Mouse (Mus musculus) adrenal gland, postnatal 0 days (tissue): ENCODE measurements around the gene Kcnj8. TPM values are rescaled to one million over a fixed set of nuclear protein-coding genes. Genes with fewer than 3 reads are reported as not detected.

Experiments
- polyA plus RNA-seq: library from polyadenylated mRNA; unstranded; fragments of >200 nt; fragmentation: Nextera tagmentation; extraction: Ambion mirVana; gene quantifications from 2 replicates; pipeline ENCODE4 v1.2.1, GENCODE M21; 2015

Kcnj8 gene
- 26.7 and 52.3 TPM in 2 replicates for polyA plus RNA-seq

GRCm38 (mm10) chr6:142571055-142571618 lies at the start of gene Kcnj8:
Gene Kcnj8 (minus strand): TSS chr6:142571614.

Other genes with a start within 250 kb of the Kcnj8 start
- gene Slco1a5, start 248.6 kb downstream of the Kcnj8 start, polyA plus RNA-seq, result not detected in 2 replicates
- 13.8 and 18.9 TPM in 2 replicates for gene Pyroxd1, start 226.0 kb downstream of the Kcnj8 start, polyA plus RNA-seq
- 9.9 and 15.0 TPM in 2 replicates for gene Recql, start 184.5 kb downstream of the Kcnj8 start, polyA plus RNA-seq
- gene Golt1b, start 184.4 kb downstream of the Kcnj8 start, polyA plus RNA-seq, result 40.7 and 50.1 TPM in 2 replicates
- gene Spx, start 158.2 kb downstream of the Kcnj8 start, polyA plus RNA-seq, result 0.25 and 0.68 TPM in 2 replicates
- gene Gys2, start 98.5 kb downstream of the Kcnj8 start, polyA plus RNA-seq, result 2.9 and 6.7 TPM in 2 replicates
- 93.4 and 100 TPM in 2 replicates for gene Ldhb, start 63.7 kb downstream of the Kcnj8 start, polyA plus RNA-seq
- gene Abcc9, start 130.7 kb upstream of the Kcnj8 start, polyA plus RNA-seq, result 4.8 and 6.2 TPM in 2 replicates
- gene Cmas, start 185.1 kb upstream of the Kcnj8 start, polyA plus RNA-seq, result 61.9 and 68.2 TPM in 2 replicates
- gene Sult6b2, start 232.9 kb upstream of the Kcnj8 start, polyA plus RNA-seq, result 0.05 and 0.08 TPM in 2 replicates